Mouse (Mus musculus) spleen, adult 2 months (tissue): ENCODE results near the gene Ydjc. TPM values are rescaled to one million over a fixed set of nuclear protein-coding genes. Genes with fewer than 3 reads are reported as not detected.

Source experiments
- DNase-seq, 2 experiments: peaks; one replicate each; pipeline versions ENCODE4 v3.0.0 to v3.0.0-alpha.2; 2012 to 2021; ENCODE audit warnings: low spot score in 2 of 2, low read depth in 1 of 2
- H3K27ac ChIP-seq: fragments of 200-500 bp; 2 replicates; pipeline ENCODE4 v1.5.1; 2012; ENCODE audit warnings: low read length, inconsistent platforms; ENCODE audit not compliant: insufficient read depth
- H3K27me3 ChIP-seq: fragments of 200-500 bp; 2 replicates; pipeline ENCODE4 v1.6.1; 2012; ENCODE audit warnings: mild to moderate bottlenecking, moderate library complexity, low read length, inconsistent platforms; ENCODE audit not compliant: control insufficient read depth, insufficient read depth
- H3K36me3 ChIP-seq: fragments of 200-500 bp; 2 replicates; pipeline ENCODE4 v1.6.1; 2012; ENCODE audit warnings: mild to moderate bottlenecking, low read length, inconsistent platforms; ENCODE audit not compliant: control insufficient read depth, insufficient read depth
- H3K4me1 ChIP-seq: fragments of 200-500 bp; 2 replicates; pipeline ENCODE4 v1.6.1; 2011; ENCODE audit warnings: inconsistent platforms; ENCODE audit not compliant: control insufficient read depth, insufficient read depth, insufficient read length
- H3K4me3 ChIP-seq: fragments of 200-500 bp; 2 replicates; pipeline ENCODE4 v1.5.1; 2011; ENCODE audit warnings: mild to moderate bottlenecking, inconsistent platforms; ENCODE audit not compliant: insufficient read depth, insufficient read length; ENCODE audit errors: extremely low read depth
- CTCF ChIP-seq: fragments of 200-500 bp; IDR thresholded peaks from 2 replicates; pipeline ENCODE4 v1.5.1; 2011; ENCODE audit warnings: mild to moderate bottlenecking, inconsistent platforms; ENCODE audit not compliant: insufficient read depth, insufficient read length, insufficient replicate concordance; ENCODE audit errors: extremely low read depth
- POLR2A ChIP-seq: fragments of 200-500 bp; IDR thresholded peaks from 2 replicates; pipeline ENCODE4 v1.6.1; 2011; ENCODE audit warnings: low read depth, low read length, inconsistent platforms
- WGBS: fragments of 180-500 bp; shearing (Covaris S2); methylation state at CpG from one replicate; pipeline ENCODE4 v1.1.7; 2018; 5-methylcytosine and 5-hydroxymethylcytosine counted together
- polyA plus RNA-seq: library from polyadenylated mRNA; depleted of rRNA; stranded (reverse); fragments of >200 nt; gene quantifications from 2 replicates; pipeline ENCODE4 v1.2.3, GENCODE M21; 2012

Ydjc gene
- polyA plus RNA-seq, 1 experiment, result 13.1 TPM

GRCm38 (mm10) chr16:17124119-17124870 lies 20.1 kb upstream of the Ydjc start:
- peak overlapping the region; percentile 64 for H3K4me3 ChIP-seq
- H3K27me3 ChIP-seq, result no peaks in the 10 kb centered on the region
- no peaks in the 10 kb centered on the region for H3K36me3 ChIP-seq
- TF ChIP-seq POLR2A (no peak), CTCF (no peak)
- H3K27ac ChIP-seq, result no peak overlapping the region
- WGBS, result 23% methylated on average over 22 of the region's 22 CpGs
- H3K4me1 ChIP-seq, result no peaks in the 10 kb centered on the region; the same call in 1 of the 2 replicates
- DNase-seq, result no peak

GRCm38 (mm10) chr16:17124871-17125520 lies 19.4 kb upstream of the Ydjc start, which contains the start of gene 2610318N02Rik:
2610318N02Rik (minus strand) TSS chr16:17125167.
- DNase-seq, result peak; percentile 51 to 68
- WGBS, result 2% methylated on average over 25 of the region's 25 CpGs

GRCm38 (mm10) chr16:17127292-17127691 lies 17.1 kb upstream of the Ydjc start:
- Histone ChIP-seq H3K27ac (no peak overlapping the region), H3K27me3 (no peaks in the 10 kb centered on the region), H3K4me1 (peaks cover 6% of the 10 kb centered on the region), H3K4me3 (no peak overlapping the region), H3K36me3 (no peaks in the 10 kb centered on the region)
- TF ChIP-seq CTCF, result peak; percentile 75; the same call in 1 of the 2 replicates
- TF ChIP-seq POLR2A, result no peak
- peak in 1 of 2 experiments; percentile 59 for DNase-seq
- WGBS, result 92% methylated on average over 1 of the region's 1 CpGs

More at GRCm38 (mm10) chr16:17124871-17125520, 19.4 kb upstream of the Ydjc start, which contains the start of gene 2610318N02Rik:
- TF ChIP-seq POLR2A, result no peak
- no peak for TF ChIP-seq CTCF
- Histone ChIP-seq H3K4me1 (no peaks in the 10 kb centered on the region; the same call in 1 of the 2 replicates), H3K4me3 (peak within 1 kb of the TSS; percentile 64), H3K36me3 (no peaks in the 10 kb centered on the region), H3K27ac (no peak within 1 kb of the TSS), H3K27me3 (no peaks in the 10 kb centered on the region)

GRCm38 (mm10) chr16:17131191-17132088 lies 13.0 kb upstream of the Ydjc start:
- TF ChIP-seq POLR2A, result no peak
- no peak for TF ChIP-seq CTCF
- peak in 1 of 2 experiments; percentile 13 for DNase-seq
- H3K4me3 ChIP-seq, result peak overlapping the region; percentile 94
- H3K27ac ChIP-seq, result peak overlapping the region; percentile 28; the same call in 1 of the 2 replicates
- no peaks in the 10 kb centered on the region for H3K36me3 ChIP-seq
- H3K4me1 ChIP-seq, result peaks cover 6% of the 10 kb centered on the region
- 4% methylated on average over 43 of the region's 43 CpGs for WGBS
- no peaks in the 10 kb centered on the region for H3K27me3 ChIP-seq

GRCm38 (mm10) chr16:17132089-17132905 lies 12.1 kb upstream of the Ydjc start, which contains the start of gene Sdf2l1:
Sdf2l1 (minus strand) TSS chr16:17132383.
- peak within 1 kb of the TSS; percentile 94 for H3K4me3 ChIP-seq
- DNase-seq, result peak; percentile 81 to 92
- peak; percentile 38; the same call in 1 of the 2 replicates for TF ChIP-seq CTCF
- peak; percentile 75; the same call in 1 of the 2 replicates for TF ChIP-seq POLR2A
- under 1% methylated on average over 47 of the region's 47 CpGs for WGBS
- H3K27ac ChIP-seq, result peak within 1 kb of the TSS; percentile 28; the same call in 1 of the 2 replicates
- H3K4me1 ChIP-seq, result peaks cover 6% of the 10 kb centered on the region
- H3K36me3 ChIP-seq, result no peaks in the 10 kb centered on the region
- no peaks in the 10 kb centered on the region for H3K27me3 ChIP-seq
